Mouse (Mus musculus): ENCODE results near the gene Fastkd5. TPM values are rescaled to one million over a fixed set of nuclear protein-coding genes. Genes with fewer than 3 reads are reported as not detected.

Fastkd5 gene
- total RNA-seq (2023), result 5.9 to 7.6 TPM (median 6.6 TPM) in 4 replicates

GRCm38 (mm10) chr2:130629839-130630203, at the start of gene Fastkd5, which contains the start of gene Ubox5:
TSS of gene Fastkd5 (minus strand) at chr2:130630027.
TSS of gene Ubox5 (minus strand) at chr2:130630038.

GRCm38 (mm10) chr2:130667559-130667958, 37.7 kb upstream of the Fastkd5 start, which contains the start of gene Itpa:
TSS of gene Itpa (plus strand) at chr2:130667610.

GRCm38 (mm10) chr2:130664102-130664701, 34.4 kb upstream of the Fastkd5 start, which contains the start of gene Ddrgk1:
TSS of gene Ddrgk1 (minus strand) at chr2:130664659.

GRCm38 (mm10) chr2:130642684-130643369, 13.0 kb upstream of the Fastkd5 start, which contains the start of gene Lzts3:
TSS of gene Lzts3 (minus strand) at chr2:130642803.

GRCm38 (mm10) chr2:130582552-130582951, 47.3 kb downstream of the Fastkd5 start, which contains the start of gene Avp:
TSS of gene Avp (minus strand) at chr2:130582554.

GRCm38 (mm10) chr2:130575873-130576272, 54.0 kb downstream of the Fastkd5 start, which contains the start of gene Oxt:
TSS of gene Oxt (plus strand) at chr2:130576173.

Other genes starting within 250 kb of the Fastkd5 start
- gene Cpxm1, start 232.5 kb downstream of the Fastkd5 start, total RNA-seq (2023), result 0.63 to 1.1 TPM (median 0.69 TPM) in 3 of 4 replicates, not detected in the other
- not detected in 4 replicates for gene Gm28372, start 224.8 kb downstream of the Fastkd5 start, total RNA-seq (2023)
- not detected in 4 replicates for gene 1700020A23Rik, start 224.8 kb downstream of the Fastkd5 start, total RNA-seq (2023)
- not detected in 4 replicates for gene Tmem239, start 223.5 kb downstream of the Fastkd5 start, total RNA-seq (2023)
- 142 to 168 TPM (median 153 TPM) in 4 replicates for gene Vps16, start 205.7 kb downstream of the Fastkd5 start, total RNA-seq (2023)
- gene Pced1a, start 205.3 kb downstream of the Fastkd5 start, total RNA-seq (2023), result 16.8 to 23.0 TPM (median 19.8 TPM) in 4 replicates
- 101 to 107 TPM (median 104 TPM) in 4 replicates for gene Ptpra, start 179.7 kb downstream of the Fastkd5 start, total RNA-seq (2023)
- gene Mrps26, start 66.3 kb downstream of the Fastkd5 start, total RNA-seq (2023), result 45.9 to 57.9 TPM (median 48.6 TPM) in 4 replicates
- not detected in 4 replicates for gene Oxt, start 53.9 kb downstream of the Fastkd5 start, total RNA-seq (2023)
- gene Avp, start 47.5 kb downstream of the Fastkd5 start, total RNA-seq (2023), result not detected in 4 replicates
- gene Ubox5, start within 50 bp of the Fastkd5 start, total RNA-seq (2023), result 4.9 to 6.1 TPM (median 5.8 TPM) in 4 replicates
- gene Lzts3, start 12.8 kb upstream of the Fastkd5 start, total RNA-seq (2023), result 5.5 to 7.6 TPM (median 6.1 TPM) in 4 replicates
- 136 to 184 TPM (median 139 TPM) in 4 replicates for gene Ddrgk1, start 34.6 kb upstream of the Fastkd5 start, total RNA-seq (2023)
- gene Itpa, start 37.6 kb upstream of the Fastkd5 start, total RNA-seq (2023), result 12.3 to 17.0 TPM (median 14.2 TPM) in 4 replicates
- gene Slc4a11, start 67.5 kb upstream of the Fastkd5 start, total RNA-seq (2023), result 5.1 to 8.9 TPM (median 6.6 TPM) in 4 replicates

Measured in B cell, adult 62 days (primary cell).